Mouse (Mus musculus): ENCODE measurements around the gene Alkbh6. TPM values are rescaled to one million over a fixed set of nuclear protein-coding genes. Genes with fewer than 3 reads are reported as not detected.

Alkbh6 gene
- polyA plus RNA-seq, 1 experiment = 39.9 TPM

GRCm38 (mm10) chr7:30335688-30336087 lies 27.2 kb downstream of the Alkbh6 start:
- Histone ChIP-seq H3K4me1 (ENCODE audit: control insufficient read depth, insufficient read depth, low read length) (peaks cover 4% of the 10 kb centered on the region; the same call in 1 of the 2 replicates), H3K4me3 (ENCODE audit: insufficient read depth, low read length) (no peak overlapping the region), H3K27ac (ENCODE audit: insufficient read depth, low read depth, low read length) (no peak overlapping the region)
- TF ChIP-seq CTCF (IDR thresholded peaks at IDR 0.05; ENCODE audit: low read depth, low read length) = no peak
- TF ChIP-seq POLR2A (IDR thresholded peaks at IDR 0.05; ENCODE audit: borderline replicate concordance, low read depth, low read length) = no peak

- peak; percentile 94 for TF ChIP-seq CTCF (IDR thresholded peaks at IDR 0.05; ENCODE audit: low read depth, low read length)
- no peak for TF ChIP-seq POLR2A (IDR thresholded peaks at IDR 0.05; ENCODE audit: borderline replicate concordance, low read depth, low read length)
- H3K27ac ChIP-seq (ENCODE audit: insufficient read depth, low read depth, low read length) = no peak overlapping the region
- peaks cover 4% of the 10 kb centered on the region; the same call in 1 of the 2 replicates for H3K4me1 ChIP-seq (ENCODE audit: control insufficient read depth, insufficient read depth, low read length)
- no peak overlapping the region for H3K4me3 ChIP-seq (ENCODE audit: insufficient read depth, low read length)
Measured at GRCm38 (mm10) chr7:30336384-30336783, 27.9 kb downstream of the Alkbh6 start.

- TF ChIP-seq CTCF (IDR thresholded peaks at IDR 0.05; ENCODE audit: low read depth, low read length) (no peak), POLR2A (IDR thresholded peaks at IDR 0.05; ENCODE audit: borderline replicate concordance, low read depth, low read length) (no peak)
- Histone ChIP-seq H3K27ac (ENCODE audit: insufficient read depth, low read depth, low read length) (no peak overlapping the region), H3K4me3 (ENCODE audit: insufficient read depth, low read length) (no peak overlapping the region), H3K4me1 (ENCODE audit: control insufficient read depth, insufficient read depth, low read length) (no peaks in the 10 kb centered on the region)
Measured at GRCm38 (mm10) chr7:30339432-30340109, 31.1 kb downstream of the Alkbh6 start.

GRCm38 (mm10) chr7:30346635-30347379 lies 38.3 kb downstream of the Alkbh6 start:
- Histone ChIP-seq H3K4me1 (ENCODE audit: control insufficient read depth, insufficient read depth, low read length) (no peaks in the 10 kb centered on the region), H3K27ac (ENCODE audit: insufficient read depth, low read depth, low read length) (no peak overlapping the region), H3K4me3 (ENCODE audit: insufficient read depth, low read length) (no peak overlapping the region)
- TF ChIP-seq CTCF (IDR thresholded peaks at IDR 0.05; ENCODE audit: low read depth, low read length) = no peak
- no peak for TF ChIP-seq POLR2A (IDR thresholded peaks at IDR 0.05; ENCODE audit: borderline replicate concordance, low read depth, low read length)

DNA sequence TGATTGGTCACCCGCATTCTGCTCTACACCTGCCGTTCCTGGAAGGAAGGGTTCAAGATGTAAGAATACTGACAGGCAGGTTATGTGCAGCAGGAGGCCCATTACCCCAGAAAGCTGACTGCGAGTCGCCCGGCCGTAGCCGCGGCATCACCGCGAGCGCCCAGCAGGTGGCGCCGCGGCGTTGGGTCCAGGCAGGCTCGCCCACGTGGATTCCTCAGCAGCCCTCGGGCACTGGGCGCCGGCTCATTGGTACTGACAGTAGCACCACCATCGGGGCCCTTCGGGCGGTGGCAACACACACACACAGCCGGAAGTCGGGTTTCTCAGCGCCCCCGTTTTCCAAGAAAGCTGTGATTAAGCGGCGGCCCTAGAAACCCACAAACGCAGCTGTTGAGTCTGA lies 39.3 kb downstream of the Alkbh6 start:
- no peak overlapping the region for H3K27ac ChIP-seq (ENCODE audit: insufficient read depth, low read depth, low read length)
- no peaks in the 10 kb centered on the region for H3K4me1 ChIP-seq (ENCODE audit: control insufficient read depth, insufficient read depth, low read length)
- H3K4me3 ChIP-seq (ENCODE audit: insufficient read depth, low read length) = no peak overlapping the region
- peak; percentile 75 for TF ChIP-seq CTCF (IDR thresholded peaks at IDR 0.05; ENCODE audit: low read depth, low read length)
- no peak for TF ChIP-seq POLR2A (IDR thresholded peaks at IDR 0.05; ENCODE audit: borderline replicate concordance, low read depth, low read length)

GRCm38 (mm10) chr7:30353279-30353822 lies 44.8 kb downstream of the Alkbh6 start:
- no peaks in the 10 kb centered on the region for H3K4me1 ChIP-seq (ENCODE audit: control insufficient read depth, insufficient read depth, low read length)
- H3K27ac ChIP-seq (ENCODE audit: insufficient read depth, low read depth, low read length) = no peak overlapping the region
- H3K4me3 ChIP-seq (ENCODE audit: insufficient read depth, low read length) = no peak overlapping the region
- TF ChIP-seq CTCF (IDR thresholded peaks at IDR 0.05; ENCODE audit: low read depth, low read length) (peak; percentile 45; the same call in 1 of the 2 replicates), POLR2A (IDR thresholded peaks at IDR 0.05; ENCODE audit: borderline replicate concordance, low read depth, low read length) (no peak)

DNA sequence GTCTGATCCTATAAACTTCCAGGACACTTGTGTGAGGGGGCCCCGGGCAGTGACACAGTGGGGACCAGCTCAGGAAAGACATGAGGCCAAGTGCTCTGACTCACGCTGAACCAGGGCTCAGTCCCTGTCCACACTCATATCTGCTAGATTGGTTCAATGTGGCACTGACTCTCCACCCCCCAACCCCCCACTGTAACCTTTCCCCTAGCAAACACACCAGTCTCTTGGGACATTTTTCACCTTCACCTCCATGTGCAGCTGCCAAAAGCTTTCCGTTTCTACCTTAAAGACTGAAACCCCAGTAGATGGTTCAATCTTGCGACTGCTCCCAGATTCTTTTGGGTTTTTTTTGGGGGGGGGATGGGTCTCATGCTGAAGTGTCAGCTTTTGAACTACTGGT lies 45.5 kb downstream of the Alkbh6 start:
- H3K4me3 ChIP-seq (ENCODE audit: insufficient read depth, low read length) = no peak overlapping the region
- no peak overlapping the region for H3K27ac ChIP-seq (ENCODE audit: insufficient read depth, low read depth, low read length)
- no peaks in the 10 kb centered on the region for H3K4me1 ChIP-seq (ENCODE audit: control insufficient read depth, insufficient read depth, low read length)
- TF ChIP-seq CTCF (IDR thresholded peaks at IDR 0.05; ENCODE audit: low read depth, low read length) (no peak), POLR2A (IDR thresholded peaks at IDR 0.05; ENCODE audit: borderline replicate concordance, low read depth, low read length) (no peak)

DNA sequence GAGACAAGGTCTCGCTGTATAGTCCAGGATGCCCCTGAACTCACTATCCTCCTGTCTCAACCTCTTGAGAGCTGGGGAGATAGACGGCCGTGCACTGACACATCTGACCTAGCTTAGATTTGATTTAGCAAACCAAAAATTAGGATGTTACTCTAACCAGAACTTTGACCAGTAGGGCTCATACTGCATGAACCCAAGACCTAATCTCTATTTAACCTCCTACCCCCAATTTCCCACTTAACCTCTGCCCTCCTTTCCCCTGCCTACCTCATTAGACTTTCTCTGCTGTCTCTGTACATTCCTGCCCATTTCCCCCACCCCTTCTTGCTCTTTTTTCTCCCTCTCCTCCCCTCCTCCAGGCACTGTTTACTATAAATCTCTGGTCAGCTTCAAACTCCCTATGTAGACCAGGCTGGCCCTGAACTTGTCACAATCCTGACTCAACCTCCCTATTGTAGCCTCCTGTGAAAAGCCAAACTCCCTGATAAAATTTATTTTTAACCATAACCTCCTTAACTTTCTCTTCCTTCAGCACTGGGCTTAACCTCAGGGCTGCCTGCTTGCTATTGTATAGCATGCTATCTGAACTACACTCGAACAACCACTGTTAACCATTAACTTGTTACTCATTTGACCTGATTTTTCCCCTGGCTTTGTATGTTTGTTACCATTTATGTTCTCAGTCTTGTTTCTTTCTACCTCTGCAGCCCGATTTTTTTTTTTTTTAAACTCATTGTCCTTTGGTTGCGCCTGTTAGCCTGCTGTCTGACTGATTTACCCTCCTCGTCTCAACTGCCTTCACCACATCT lies 50.1 kb downstream of the Alkbh6 start:
- Histone ChIP-seq H3K4me1 (ENCODE audit: control insufficient read depth, insufficient read depth, low read length) (peaks cover 2% of the 10 kb centered on the region; the same call in 1 of the 2 replicates), H3K4me3 (ENCODE audit: insufficient read depth, low read length) (no peak overlapping the region), H3K27ac (ENCODE audit: insufficient read depth, low read depth, low read length) (no peak overlapping the region)
- TF ChIP-seq CTCF (IDR thresholded peaks at IDR 0.05; ENCODE audit: low read depth, low read length) = no peak

DNA sequence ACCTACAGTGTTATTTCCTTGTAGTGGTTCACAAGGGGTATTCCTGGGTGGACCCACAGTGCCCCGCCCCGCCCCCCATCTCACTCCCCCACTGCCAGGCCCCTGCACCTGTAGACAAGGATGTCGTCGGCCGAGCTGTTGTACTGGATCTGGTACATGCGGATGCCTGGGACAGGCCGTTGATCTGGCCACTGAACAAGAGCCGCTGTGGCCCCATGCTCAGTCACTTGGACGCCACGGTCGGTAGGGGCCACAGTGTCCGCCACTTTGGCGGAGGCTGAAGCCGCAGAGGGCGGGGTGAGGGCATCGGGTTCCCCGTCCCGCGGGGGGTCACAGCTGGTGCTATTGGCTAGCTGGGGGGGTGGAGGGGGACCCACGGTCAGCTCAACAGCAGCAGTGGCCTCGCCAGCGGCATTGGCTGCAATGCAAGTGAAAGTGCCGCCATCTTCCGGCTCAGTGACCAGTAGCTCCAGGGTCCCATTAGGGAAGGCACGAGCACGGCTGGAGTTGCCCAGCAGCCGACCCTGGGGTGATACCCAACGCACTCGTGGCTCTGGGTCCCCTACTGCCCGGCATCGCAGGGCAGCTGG lies 50.9 kb downstream of the Alkbh6 start:
- TF ChIP-seq POLR2A (IDR thresholded peaks at IDR 0.05; ENCODE audit: borderline replicate concordance, low read depth, low read length) = no peak
- TF ChIP-seq CTCF (IDR thresholded peaks at IDR 0.05; ENCODE audit: low read depth, low read length) = no peak
- H3K4me3 ChIP-seq (ENCODE audit: insufficient read depth, low read length) = no peak overlapping the region

More for the DNA sequence above, 50.9 kb downstream of the Alkbh6 start:
- peaks cover 2% of the 10 kb centered on the region; the same call in 1 of the 2 replicates for H3K4me1 ChIP-seq (ENCODE audit: control insufficient read depth, insufficient read depth, low read length)
- no peak overlapping the region for H3K27ac ChIP-seq (ENCODE audit: insufficient read depth, low read depth, low read length)

Data from bone marrow macrophage, adult 2 months (primary cell).